Mouse (Mus musculus): ENCODE results near the gene Adamts15. TPM values are rescaled to one million over a fixed set of nuclear protein-coding genes. Genes with fewer than 3 reads are reported as not detected.

Gene Adamts15
- polyA plus RNA-seq, 1 experiment from 2014 or later, result 4.4 TPM

DNA sequence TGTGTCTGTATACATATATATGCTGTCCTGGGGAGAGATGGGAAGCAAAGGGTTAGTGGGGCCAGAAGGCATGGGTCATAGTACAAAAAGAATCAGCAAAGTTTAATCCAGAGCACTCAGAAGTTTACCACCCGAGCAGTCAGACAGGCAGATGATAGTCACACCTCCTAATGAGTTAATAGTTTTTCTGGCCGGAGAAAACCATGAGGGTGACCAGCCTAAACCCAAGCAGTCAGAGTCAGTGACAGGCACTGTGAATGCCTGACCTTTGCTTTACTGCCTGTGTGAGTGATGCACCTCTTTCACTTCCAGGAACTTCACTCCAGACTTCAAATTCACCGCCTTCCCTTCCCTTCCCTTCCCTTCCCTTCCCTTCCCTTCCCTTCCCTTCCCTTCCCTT is 8.8 kb downstream of the Adamts15 start:
- Histone ChIP-seq H3K4me1 (replicated peaks; ENCODE audit: control insufficient read depth, insufficient read depth, low read length) (no peaks in the 10 kb centered on the region), H3K27ac (ENCODE audit: low read length) (no peak overlapping the region), H3K9me3 (ENCODE audit: control insufficient read depth, low read length) (no peaks in the 10 kb centered on the region), H3K27me3 (replicated peaks; ENCODE audit: control insufficient read depth, insufficient read depth, low read length) (no peaks in the 10 kb centered on the region), H3K36me3 (ENCODE audit: control insufficient read depth, insufficient read depth) (no peaks in the 10 kb centered on the region), H3K4me2 (ENCODE audit: low read length) (no peak overlapping the region), H3K9ac (replicated peaks; ENCODE audit: low read depth, low read length) (no peak overlapping the region), H3K4me3 (replicated peaks; ENCODE audit: low read length) (no peak overlapping the region)
- WGBS, result 75% methylated on average over 3 of the region's 3 CpGs
- ATAC-seq, result no peak

DNA sequence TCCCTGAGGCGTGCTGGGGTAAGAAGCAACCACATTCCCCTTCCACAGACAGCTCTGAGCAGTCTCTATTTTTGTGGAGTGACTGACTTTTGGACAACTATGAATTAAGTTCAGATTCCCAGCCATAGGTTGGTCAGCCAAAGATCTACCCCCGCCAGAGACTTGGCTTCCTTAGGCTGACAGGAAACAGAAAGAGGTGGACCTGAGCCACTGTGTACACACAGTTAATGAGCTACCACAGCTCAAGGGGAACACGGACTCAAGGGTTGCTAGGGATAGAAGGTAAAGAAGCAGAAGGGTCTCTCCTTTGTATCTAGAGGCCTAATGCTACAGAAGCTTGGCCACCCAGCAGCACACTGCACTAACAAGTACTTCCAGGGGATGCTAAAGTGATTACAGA is 10.1 kb downstream of the Adamts15 start:
- H3K9ac ChIP-seq (replicated peaks; ENCODE audit: low read depth, low read length), result no peak overlapping the region
- no peaks in the 10 kb centered on the region for H3K4me1 ChIP-seq (replicated peaks; ENCODE audit: control insufficient read depth, insufficient read depth, low read length)
- H3K27me3 ChIP-seq (replicated peaks; ENCODE audit: control insufficient read depth, insufficient read depth, low read length), result no peaks in the 10 kb centered on the region
- no peaks in the 10 kb centered on the region for H3K9me3 ChIP-seq (ENCODE audit: control insufficient read depth, low read length)
- no peak overlapping the region for H3K4me2 ChIP-seq (ENCODE audit: low read length)
- H3K27ac ChIP-seq (ENCODE audit: low read length), result no peak overlapping the region
- no peak for ATAC-seq
- no peak overlapping the region for H3K4me3 ChIP-seq (replicated peaks; ENCODE audit: low read length)
- H3K36me3 ChIP-seq (ENCODE audit: control insufficient read depth, insufficient read depth), result no peaks in the 10 kb centered on the region
- WGBS, result 67% methylated on average over 3 of the region's 3 CpGs

DNA sequence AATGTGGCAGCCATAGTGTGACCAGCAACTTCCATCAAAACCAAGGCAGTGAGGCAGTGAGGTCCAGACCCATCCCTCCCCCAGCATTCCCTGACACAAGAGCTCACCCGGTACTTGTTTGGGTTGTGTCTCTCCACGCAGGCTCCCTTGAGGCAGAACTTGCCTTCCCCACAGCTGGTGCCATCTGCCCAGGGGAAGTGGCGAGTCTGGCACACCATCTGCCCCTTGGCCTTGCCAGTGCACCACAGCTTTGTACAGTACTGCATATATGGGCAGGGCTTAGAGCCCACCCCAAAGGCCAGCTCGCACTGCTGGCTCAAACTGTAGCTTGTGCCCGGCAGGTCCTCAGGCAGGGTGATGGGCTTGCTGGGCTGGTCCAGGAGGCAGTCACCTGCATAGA is 11.8 kb downstream of the Adamts15 start:
- no peak overlapping the region for H3K4me2 ChIP-seq (ENCODE audit: low read length)
- ATAC-seq, result no peak
- H3K4me1 ChIP-seq (replicated peaks; ENCODE audit: control insufficient read depth, insufficient read depth, low read length), result no peaks in the 10 kb centered on the region
- WGBS, result 80% methylated on average over 5 of the region's 5 CpGs
- H3K4me3 ChIP-seq (replicated peaks; ENCODE audit: low read length), result no peak overlapping the region
- H3K27ac ChIP-seq (ENCODE audit: low read length), result no peak overlapping the region
- no peaks in the 10 kb centered on the region for H3K36me3 ChIP-seq (ENCODE audit: control insufficient read depth, insufficient read depth)
- H3K9ac ChIP-seq (replicated peaks; ENCODE audit: low read depth, low read length), result no peak overlapping the region
- H3K9me3 ChIP-seq (ENCODE audit: control insufficient read depth, low read length), result no peaks in the 10 kb centered on the region
- H3K27me3 ChIP-seq (replicated peaks; ENCODE audit: control insufficient read depth, insufficient read depth, low read length), result no peaks in the 10 kb centered on the region

DNA sequence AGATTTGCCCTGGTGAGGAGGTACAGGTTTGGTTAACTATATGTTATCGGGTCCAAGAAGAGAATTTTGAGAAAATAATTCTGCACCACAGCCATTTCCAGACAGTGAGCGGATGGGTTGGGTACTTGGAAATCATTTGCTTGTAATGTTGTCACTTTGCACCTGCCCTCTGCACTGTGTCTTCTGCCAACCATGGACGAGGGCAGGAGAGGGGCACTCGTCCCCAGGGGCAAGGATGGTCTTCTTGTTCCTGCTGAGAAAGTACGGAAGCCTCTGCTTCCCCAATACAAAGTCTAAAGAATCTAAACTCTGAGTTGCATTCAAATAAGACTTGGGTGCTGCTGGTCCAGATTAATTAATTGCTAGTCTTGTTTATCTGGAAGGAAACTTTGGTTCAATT is 13.3 kb downstream of the Adamts15 start:
- 81% methylated on average over 5 of the region's 5 CpGs for WGBS

DNA sequence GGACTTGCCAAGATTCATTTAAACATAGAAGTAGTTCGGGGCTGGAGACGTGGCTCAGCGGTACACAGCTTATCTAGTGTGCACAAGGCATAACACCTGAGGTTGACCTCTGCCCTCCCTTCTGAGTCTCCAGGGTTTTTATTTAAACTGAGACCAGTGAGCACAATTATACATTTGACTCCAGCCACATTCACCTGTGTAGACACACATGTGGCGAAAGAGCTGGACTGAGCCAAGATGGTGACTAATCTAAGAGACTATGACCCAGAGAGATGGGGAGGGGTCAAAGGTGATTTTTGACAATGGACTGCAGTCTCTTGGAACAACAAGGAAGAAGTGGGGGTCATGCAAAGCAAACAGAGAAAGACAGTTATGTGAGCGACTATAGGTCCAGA is 14.0 kb downstream of the Adamts15 start:
- Histone ChIP-seq H3K36me3 (ENCODE audit: control insufficient read depth, insufficient read depth) (no peaks in the 10 kb centered on the region), H3K9ac (replicated peaks; ENCODE audit: low read depth, low read length) (no peak overlapping the region), H3K4me1 (replicated peaks; ENCODE audit: control insufficient read depth, insufficient read depth, low read length) (no peaks in the 10 kb centered on the region), H3K27me3 (replicated peaks; ENCODE audit: control insufficient read depth, insufficient read depth, low read length) (no peaks in the 10 kb centered on the region), H3K9me3 (ENCODE audit: control insufficient read depth, low read length) (no peaks in the 10 kb centered on the region), H3K27ac (ENCODE audit: low read length) (no peak overlapping the region), H3K4me2 (ENCODE audit: low read length) (no peak overlapping the region), H3K4me3 (replicated peaks; ENCODE audit: low read length) (no peak overlapping the region)
- 96% methylated on average over 5 of the region's 5 CpGs for WGBS
- ATAC-seq, result no peak

More for the DNA sequence above, 13.3 kb downstream of the Adamts15 start:
- Histone ChIP-seq H3K27me3 (replicated peaks; ENCODE audit: control insufficient read depth, insufficient read depth, low read length) (no peaks in the 10 kb centered on the region), H3K4me3 (replicated peaks; ENCODE audit: low read length) (no peak overlapping the region), H3K9ac (replicated peaks; ENCODE audit: low read depth, low read length) (no peak overlapping the region), H3K36me3 (ENCODE audit: control insufficient read depth, insufficient read depth) (no peaks in the 10 kb centered on the region), H3K9me3 (ENCODE audit: control insufficient read depth, low read length) (no peaks in the 10 kb centered on the region), H3K27ac (ENCODE audit: low read length) (no peak overlapping the region), H3K4me2 (ENCODE audit: low read length) (no peak overlapping the region), H3K4me1 (replicated peaks; ENCODE audit: control insufficient read depth, insufficient read depth, low read length) (no peaks in the 10 kb centered on the region)
- ATAC-seq, result no peak

DNA sequence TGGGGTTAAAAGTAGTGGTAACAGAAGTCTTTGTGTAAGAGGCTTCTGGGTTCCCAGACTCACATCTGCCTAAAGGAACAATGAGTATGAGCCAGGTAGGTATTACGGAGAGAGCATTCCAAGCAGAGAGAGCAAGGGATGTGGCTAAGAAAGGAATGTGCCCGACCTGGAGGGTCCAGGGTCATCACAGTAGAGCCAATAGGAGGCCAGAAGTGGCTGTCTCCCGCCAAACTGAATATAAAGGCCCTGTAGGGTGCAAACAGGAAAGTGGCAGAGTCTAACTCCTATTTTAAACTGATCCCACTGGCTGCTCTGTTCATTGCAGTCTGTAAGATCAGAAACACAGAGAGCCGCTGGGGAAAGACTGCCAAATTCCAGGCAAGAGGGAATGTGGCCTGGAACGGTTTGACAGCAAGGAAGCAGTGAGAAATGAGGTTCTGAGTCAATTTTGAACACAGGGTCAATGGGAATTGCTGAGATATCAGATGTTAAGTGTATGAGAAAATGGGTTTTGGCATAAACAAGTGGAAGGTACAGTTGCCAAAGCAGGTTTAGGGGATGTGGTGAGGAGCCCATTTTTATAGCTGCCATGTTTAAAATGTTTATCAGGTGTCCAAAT is 14.5 kb downstream of the Adamts15 start:
- H3K27ac ChIP-seq (ENCODE audit: low read length), result no peak overlapping the region
- no peaks in the 10 kb centered on the region for H3K36me3 ChIP-seq (ENCODE audit: control insufficient read depth, insufficient read depth)
- H3K9ac ChIP-seq (replicated peaks; ENCODE audit: low read depth, low read length), result no peak overlapping the region
- ATAC-seq, result no peak
- H3K4me2 ChIP-seq (ENCODE audit: low read length), result no peak overlapping the region
- H3K4me1 ChIP-seq (replicated peaks; ENCODE audit: control insufficient read depth, insufficient read depth, low read length), result no peaks in the 10 kb centered on the region
- H3K4me3 ChIP-seq (replicated peaks; ENCODE audit: low read length), result no peak overlapping the region
- 39% methylated on average over 5 of the region's 5 CpGs for WGBS
- no peaks in the 10 kb centered on the region for H3K27me3 ChIP-seq (replicated peaks; ENCODE audit: control insufficient read depth, insufficient read depth, low read length)
- H3K9me3 ChIP-seq (ENCODE audit: control insufficient read depth, low read length), result no peaks in the 10 kb centered on the region

DNA sequence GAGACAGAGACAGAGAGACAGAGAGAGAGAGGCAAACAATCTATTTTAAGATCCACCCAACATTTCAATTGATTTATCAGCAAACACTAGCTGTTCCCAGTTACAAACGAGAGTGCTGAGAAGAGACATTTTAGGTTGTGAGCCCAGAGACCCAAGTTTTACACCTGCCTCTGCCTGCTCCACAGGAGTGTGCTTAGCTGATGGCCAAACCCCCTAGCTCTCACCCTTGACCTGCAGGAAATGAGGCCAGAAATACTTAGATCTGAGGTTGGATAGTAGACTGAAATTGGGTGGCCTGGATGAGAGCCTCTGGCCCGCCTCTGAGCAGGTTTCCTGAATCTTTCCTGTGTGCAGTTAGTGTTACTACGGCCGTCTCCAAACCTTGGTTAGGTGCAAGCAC is 15.8 kb downstream of the Adamts15 start:
- H3K9me3 ChIP-seq (ENCODE audit: control insufficient read depth, low read length), result no peaks in the 10 kb centered on the region
- no peak for ATAC-seq
- 91% methylated on average over 4 of the region's 4 CpGs for WGBS
- no peak overlapping the region for H3K9ac ChIP-seq (replicated peaks; ENCODE audit: low read depth, low read length)
- H3K4me2 ChIP-seq (ENCODE audit: low read length), result no peak overlapping the region
- no peaks in the 10 kb centered on the region for H3K27me3 ChIP-seq (replicated peaks; ENCODE audit: control insufficient read depth, insufficient read depth, low read length)
- H3K36me3 ChIP-seq (ENCODE audit: control insufficient read depth, insufficient read depth), result no peaks in the 10 kb centered on the region
- no peak overlapping the region for H3K4me3 ChIP-seq (replicated peaks; ENCODE audit: low read length)
- H3K27ac ChIP-seq (ENCODE audit: low read length), result no peak overlapping the region
- H3K4me1 ChIP-seq (replicated peaks; ENCODE audit: control insufficient read depth, insufficient read depth, low read length), result no peaks in the 10 kb centered on the region

DNA sequence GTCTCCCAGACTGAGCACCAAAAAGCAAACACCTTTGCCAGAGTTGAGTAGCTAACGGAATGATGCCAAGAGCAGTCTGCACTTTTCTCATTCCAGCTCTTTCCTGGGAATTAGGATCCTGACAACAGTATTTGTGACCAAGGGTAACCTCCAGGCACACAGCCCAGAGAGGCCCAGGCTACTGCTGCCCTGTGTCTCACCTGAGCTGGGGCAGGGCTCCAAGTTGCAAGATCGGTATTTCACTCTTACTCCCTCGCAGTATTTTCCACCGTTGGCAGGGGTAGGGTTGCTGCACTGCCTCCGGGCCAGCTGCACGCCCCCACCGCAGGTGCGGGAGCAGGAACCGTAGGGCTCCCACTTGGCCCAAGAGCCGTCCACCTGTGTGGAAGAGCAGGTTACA is 16.4 kb downstream of the Adamts15 start:
- ATAC-seq, result no peak
- 91% methylated on average over 10 of the region's 10 CpGs for WGBS
- H3K27ac ChIP-seq (ENCODE audit: low read length), result no peak overlapping the region

DNA sequence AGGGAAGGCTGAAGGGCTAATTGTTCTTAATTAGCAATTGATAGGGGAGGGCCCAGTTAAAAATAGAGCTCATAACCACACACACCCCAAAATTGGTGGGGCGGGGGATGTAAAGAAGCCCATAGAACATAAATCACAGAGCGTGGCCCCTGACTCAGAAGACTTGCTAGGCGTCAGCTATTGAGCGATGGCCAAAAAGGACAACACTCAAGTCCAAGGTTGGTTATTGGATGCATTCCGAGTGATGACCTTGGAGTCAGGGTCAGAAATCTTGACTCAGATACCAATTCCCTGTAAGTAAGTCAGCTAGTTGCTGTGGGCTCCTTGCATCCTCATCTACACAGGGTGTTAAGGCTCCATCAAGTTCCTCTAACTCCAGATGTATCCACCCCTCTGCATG is 19.0 kb downstream of the Adamts15 start:
- 96% methylated on average over 5 of the region's 5 CpGs for WGBS
- H3K9me3 ChIP-seq (ENCODE audit: control insufficient read depth, low read length), result no peaks in the 10 kb centered on the region
- no peak overlapping the region for H3K4me3 ChIP-seq (replicated peaks; ENCODE audit: low read length)
- no peak overlapping the region for H3K9ac ChIP-seq (replicated peaks; ENCODE audit: low read depth, low read length)
- no peaks in the 10 kb centered on the region for H3K36me3 ChIP-seq (ENCODE audit: control insufficient read depth, insufficient read depth)
- no peak overlapping the region for H3K4me2 ChIP-seq (ENCODE audit: low read length)
- no peak overlapping the region for H3K27ac ChIP-seq (ENCODE audit: low read length)
- no peaks in the 10 kb centered on the region for H3K27me3 ChIP-seq (replicated peaks; ENCODE audit: control insufficient read depth, insufficient read depth, low read length)
- H3K4me1 ChIP-seq (replicated peaks; ENCODE audit: control insufficient read depth, insufficient read depth, low read length), result no peaks in the 10 kb centered on the region
- no peak for ATAC-seq

More for the DNA sequence above, 16.4 kb downstream of the Adamts15 start:
- Histone ChIP-seq H3K27me3 (replicated peaks; ENCODE audit: control insufficient read depth, insufficient read depth, low read length) (no peaks in the 10 kb centered on the region), H3K4me2 (ENCODE audit: low read length) (no peak overlapping the region), H3K9ac (replicated peaks; ENCODE audit: low read depth, low read length) (no peak overlapping the region), H3K9me3 (ENCODE audit: control insufficient read depth, low read length) (no peaks in the 10 kb centered on the region), H3K4me1 (replicated peaks; ENCODE audit: control insufficient read depth, insufficient read depth, low read length) (no peaks in the 10 kb centered on the region), H3K4me3 (replicated peaks; ENCODE audit: low read length) (no peak overlapping the region), H3K36me3 (ENCODE audit: control insufficient read depth, insufficient read depth) (no peaks in the 10 kb centered on the region)

DNA sequence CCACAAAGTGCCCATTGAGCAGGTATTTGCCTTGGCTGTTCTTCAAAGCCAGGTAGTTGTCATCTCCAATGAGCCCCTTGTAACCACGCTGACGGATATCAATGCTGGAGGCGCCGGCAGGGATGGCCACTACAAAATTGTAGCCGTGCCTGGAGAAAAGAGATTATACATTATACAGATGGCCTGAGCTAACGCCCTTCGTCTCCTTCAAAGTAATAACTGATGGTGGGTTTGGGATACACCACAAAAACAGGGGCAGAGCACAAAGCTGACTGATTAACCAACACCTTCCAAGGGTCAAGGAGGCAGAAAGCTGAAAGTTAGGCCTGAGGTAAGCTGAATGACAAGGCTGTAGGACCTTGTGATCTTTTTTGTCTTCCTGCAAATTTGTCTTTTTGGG is 19.6 kb downstream of the Adamts15 start:
- Histone ChIP-seq H3K9ac (replicated peaks; ENCODE audit: low read depth, low read length) (no peak overlapping the region), H3K27ac (ENCODE audit: low read length) (no peak overlapping the region), H3K27me3 (replicated peaks; ENCODE audit: control insufficient read depth, insufficient read depth, low read length) (no peaks in the 10 kb centered on the region), H3K4me1 (replicated peaks; ENCODE audit: control insufficient read depth, insufficient read depth, low read length) (no peaks in the 10 kb centered on the region), H3K36me3 (ENCODE audit: control insufficient read depth, insufficient read depth) (no peaks in the 10 kb centered on the region), H3K4me3 (replicated peaks; ENCODE audit: low read length) (no peak overlapping the region), H3K4me2 (ENCODE audit: low read length) (no peak overlapping the region), H3K9me3 (ENCODE audit: control insufficient read depth, low read length) (no peaks in the 10 kb centered on the region)
- ATAC-seq, result no peak
- whole genome bisulfite sequencing, result 94% methylated on average over 7 of the region's 7 CpGs

Measured in forebrain, embryonic 16.5 days (tissue).